Mouse (Mus musculus) cerebellum, adult 2 months (tissue): ENCODE results near the gene Fchsd2.

Experiments used
- CTCF ChIP-seq: fragments of 200-500 bp; IDR thresholded peaks from 2 replicates; pipeline ENCODE4 v1.5.1; 2011; ENCODE audit warnings: low read depth, mild to moderate bottlenecking, control low read depth, low read length, moderate library complexity, borderline replicate concordance; ENCODE audit not compliant: insufficient read depth
- POLR2A ChIP-seq: fragments of 200-500 bp; IDR thresholded peaks from 2 replicates; pipeline ENCODE4 v1.6.1; 2011; ENCODE audit warnings: low read length, control low read depth, borderline replicate concordance; ENCODE audit not compliant: insufficient read depth

DNA sequence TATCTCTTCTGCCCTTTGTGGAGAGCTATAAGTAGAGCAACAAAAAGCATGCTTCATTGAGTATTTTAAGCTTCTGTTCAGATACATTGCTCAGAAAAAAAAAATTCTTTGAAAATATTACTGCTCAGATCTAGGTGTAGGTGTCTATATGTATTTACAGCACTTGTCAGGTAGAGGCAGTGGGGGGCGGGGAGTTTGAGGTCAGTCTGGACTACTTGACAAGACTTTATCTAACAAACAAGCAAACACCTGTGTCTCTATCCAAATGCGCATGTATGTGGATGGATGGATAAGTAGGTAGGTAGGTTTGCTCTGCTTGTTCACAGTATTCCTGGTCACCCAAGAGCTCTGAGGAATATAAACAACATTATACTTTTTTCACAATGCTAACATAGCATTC, 40.9 kb downstream of the Fchsd2 start:
- no peak for TF ChIP-seq CTCF
- no peak for TF ChIP-seq POLR2A
